Mouse (Mus musculus) testis, adult 2 months (tissue): ENCODE measurements at regions not wholly inside any gene's neighbourhood (a gene's known extent, or its start where the extent isn't known, plus 50 kb on each side); places are given as distances from the start of the nearest gene placed in this dataset.

Source experiments
- CTCF ChIP-seq: fragments of 200-500 bp; IDR thresholded peaks from 2 replicates; pipeline ENCODE4 v1.5.1; 2012; ENCODE audit warnings: low read depth, mild to moderate bottlenecking, inconsistent platforms, low read length, moderate library complexity; ENCODE audit not compliant: control insufficient read depth, insufficient read depth, insufficient replicate concordance
- POLR2A ChIP-seq: fragments of 200-500 bp; IDR thresholded peaks from 2 replicates; pipeline ENCODE4 v1.6.1; 2012; ENCODE audit warnings: low read depth, mild to moderate bottlenecking, inconsistent platforms, low read length, moderate library complexity; ENCODE audit not compliant: control insufficient read depth

GRCm38 (mm10) chr19:14891090-14891428, 293.2 kb upstream of the Tle4 start:
- no peak for TF ChIP-seq CTCF
- no peak for TF ChIP-seq POLR2A
